Mouse (Mus musculus): ENCODE measurements around the gene 1600002K03Rik. TPM values are rescaled to one million over a fixed set of nuclear protein-coding genes. Genes with fewer than 3 reads are reported as not detected.

The 1600002K03Rik gene
- polyA plus RNA-seq, 1 experiment: 21.5 TPM

- peak; percentile 90 for DNase-seq (ENCODE audit: low spot score)
These were observed 31.5 kb upstream of the 1600002K03Rik start for GRCm38 (mm10) chr10:80141243-80141642.

GRCm38 (mm10) chr10:80141786-80142529 lies 30.8 kb upstream of the 1600002K03Rik start:
- peak; percentile 79 for DNase-seq (ENCODE audit: low spot score)

GRCm38 (mm10) chr10:80142530-80142925 lies 30.2 kb upstream of the 1600002K03Rik start:
- no peak for DNase-seq (ENCODE audit: low spot score)

- no peak for DNase-seq (ENCODE audit: low spot score)
These were observed 29.1 kb upstream of the 1600002K03Rik start for GRCm38 (mm10) chr10:80143664-80144063.

GRCm38 (mm10) chr10:80144159-80144558 lies 28.6 kb upstream of the 1600002K03Rik start:
- no peak for DNase-seq (ENCODE audit: low spot score)

GRCm38 (mm10) chr10:80144864-80145838 lies 27.6 kb upstream of the 1600002K03Rik start:
- peak; percentile 61 for DNase-seq (ENCODE audit: low spot score)

GRCm38 (mm10) chr10:80145896-80146295 lies 26.8 kb upstream of the 1600002K03Rik start:
- DNase-seq (ENCODE audit: low spot score): no peak

GRCm38 (mm10) chr10:80146568-80147011 lies 26.2 kb upstream of the 1600002K03Rik start:
- no peak for DNase-seq (ENCODE audit: low spot score)

- no peak for DNase-seq (ENCODE audit: low spot score)
These were observed 25.5 kb upstream of the 1600002K03Rik start for GRCm38 (mm10) chr10:80147146-80147718.

GRCm38 (mm10) chr10:80147719-80148601 lies 24.8 kb upstream of the 1600002K03Rik start, which contains the start of gene Midn:
Midn (plus strand) TSS chr10:80148272.
- peak; percentile 90 for DNase-seq (ENCODE audit: low spot score)

- DNase-seq (ENCODE audit: low spot score): peak; percentile 96
These were observed 24.0 kb upstream of the 1600002K03Rik start for GRCm38 (mm10) chr10:80148610-80149290.

- DNase-seq (ENCODE audit: low spot score): peak; percentile 88
These were observed 23.2 kb upstream of the 1600002K03Rik start for GRCm38 (mm10) chr10:80149291-80150225.

GRCm38 (mm10) chr10:80150226-80151210 lies 22.2 kb upstream of the 1600002K03Rik start:
- peak; percentile 68 for DNase-seq (ENCODE audit: low spot score)

GRCm38 (mm10) chr10:80151211-80152034 lies 21.3 kb upstream of the 1600002K03Rik start:
- DNase-seq (ENCODE audit: low spot score): peak; percentile 58

GRCm38 (mm10) chr10:80152071-80152872 lies 20.5 kb upstream of the 1600002K03Rik start:
- no peak for DNase-seq (ENCODE audit: low spot score)

GRCm38 (mm10) chr10:80152873-80153260 lies 19.9 kb upstream of the 1600002K03Rik start:
- DNase-seq (ENCODE audit: low spot score): no peak
